Mouse (Mus musculus) erythroblast, embryonic 14.5 days (primary cell): Measurements from ENCODE around the gene Gm10135.

Source experiments
- GATA1 ChIP-seq: IDR thresholded peaks from 2 replicates; pipeline ENCODE4 v1.6.1; 2012; ENCODE audit warnings: low read length, inconsistent platforms, mixed read lengths
- TAL1 ChIP-seq: IDR thresholded peaks from 3 replicates; pipeline ENCODE4 v1.6.1; 2012; ENCODE audit warnings: low read length, inconsistent platforms, mixed read lengths

- TF ChIP-seq GATA1 (no peak), TAL1 (no peak)
Observed at GRCm38 (mm10) chr5:72940906-72941432, 33.5 kb downstream of the Gm10135 start.
